Mouse (Mus musculus) liver, embryonic 11.5 days (tissue): ENCODE measurements around the gene Bcl3. TPM values are rescaled to one million over a fixed set of nuclear protein-coding genes. Genes with fewer than 3 reads are reported as not detected.
A peak's percentile ranks its signal among the peaks of the same experiment; 100 is the strongest.

Experiments
- ATAC-seq: fragments of 200-750 bp; cut with Nextera tagmentation; replicated peaks from 2 replicates; pipeline ENCODE4 v1.8.0; 2017; ENCODE audit warnings: moderate number of reproducible peaks, mild to moderate bottlenecking, moderate TSS enrichment, moderate library complexity; ENCODE audit not compliant: low FRiP score
- DNase-seq: peaks from one replicate; pipeline ENCODE4 v3.0.0-alpha.2; 2017; ENCODE audit warnings: low spot score
- H3K27ac ChIP-seq: fragments of 300-500 bp; sonication (generic); 2 replicates; pipeline ENCODE4 v1.5.1; 2014; ENCODE audit warnings: mild to moderate bottlenecking, low read depth, low read length, control low read depth
- H3K27me3 ChIP-seq: fragments of 300-500 bp; sonication (generic); replicated peaks from 2 replicates; pipeline ENCODE4 v1.6.1; 2014; ENCODE audit warnings: low read length, mixed read lengths; ENCODE audit not compliant: control insufficient read depth, insufficient read depth
- H3K36me3 ChIP-seq: fragments of 300-500 bp; sonication (generic); 2 replicates; pipeline ENCODE4 v1.6.1; 2014; ENCODE audit warnings: mild to moderate bottlenecking, low read length, moderate library complexity, mixed read lengths; ENCODE audit not compliant: control insufficient read depth, insufficient read depth
- H3K4me1 ChIP-seq: fragments of 300-500 bp; sonication (generic); replicated peaks from 2 replicates; pipeline ENCODE4 v1.6.1; 2014; ENCODE audit warnings: low read length, mixed read lengths; ENCODE audit not compliant: control insufficient read depth, insufficient read depth
- H3K4me2 ChIP-seq: fragments of 300-500 bp; sonication (generic); 2 replicates; pipeline ENCODE4 v1.6.1; 2014; ENCODE audit warnings: mild to moderate bottlenecking, control low read depth, moderate library complexity
- H3K4me3 ChIP-seq: fragments of 300-500 bp; sonication (generic); 2 replicates; pipeline ENCODE4 v1.5.1; 2014; ENCODE audit warnings: low read depth, low read length, control low read depth
- H3K9ac ChIP-seq: fragments of 300-500 bp; sonication (generic); 2 replicates; pipeline ENCODE4 v1.6.1; 2014; ENCODE audit warnings: low read depth, low read length, control low read depth
- H3K9me3 ChIP-seq: fragments of 300-500 bp; sonication (generic); 2 replicates; pipeline ENCODE4 v1.6.1; 2016; ENCODE audit warnings: low read length, inconsistent platforms, mixed read lengths; ENCODE audit not compliant: control insufficient read depth
- WGBS: fragments of 180-500 bp; shearing (Covaris S2); extraction: QIAGEN DNeasy Blood & Tissue Kit; methylation state at CpG from one replicate; pipeline ENCODE4 v1.1.7; 2014; 5-methylcytosine and 5-hydroxymethylcytosine counted together
- polyA plus RNA-seq: library from polyadenylated mRNA; unstranded; fragments of >200 nt; fragmentation: Nextera tagmentation; extraction: Ambion mirVana; gene quantifications from 2 replicates; pipeline ENCODE4 v1.2.1, GENCODE M21; 2014

The Bcl3 gene
- polyA plus RNA-seq, 1 experiment from 2014 or later: 5.4 TPM

DNA sequence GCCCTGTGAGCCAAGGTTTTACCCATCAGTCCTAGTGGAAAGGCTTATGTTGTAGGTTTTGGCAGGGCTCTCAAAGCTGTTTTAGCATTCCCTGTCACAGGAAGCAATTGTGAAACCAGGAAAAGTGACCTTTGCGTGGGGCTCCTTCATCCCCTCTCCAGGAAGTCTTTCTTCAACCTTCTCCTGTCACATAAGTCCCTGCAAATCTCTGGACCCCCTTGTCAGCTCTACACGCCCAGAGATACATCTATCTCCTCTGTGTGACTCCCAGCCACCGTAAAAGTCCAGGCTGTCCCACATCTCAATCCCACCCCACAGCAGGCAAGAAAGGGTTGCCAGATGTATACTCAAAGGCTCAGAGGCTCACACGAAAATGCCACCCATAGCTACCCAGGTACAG is 50.9 kb downstream of the Bcl3 start:
- Histone ChIP-seq H3K27me3 (peaks cover 34% of the 10 kb centered on the region), H3K4me3 (no peak overlapping the region), H3K9me3 (no peaks in the 10 kb centered on the region), H3K27ac (no peak overlapping the region), H3K4me1 (peaks cover 14% of the 10 kb centered on the region), H3K36me3 (no peaks in the 10 kb centered on the region), H3K9ac (no peak overlapping the region), H3K4me2 (no peak overlapping the region)
- DNase-seq: no peak
- 38% methylated on average over 4 of the region's 4 CpGs for WGBS
- no peak for ATAC-seq

DNA sequence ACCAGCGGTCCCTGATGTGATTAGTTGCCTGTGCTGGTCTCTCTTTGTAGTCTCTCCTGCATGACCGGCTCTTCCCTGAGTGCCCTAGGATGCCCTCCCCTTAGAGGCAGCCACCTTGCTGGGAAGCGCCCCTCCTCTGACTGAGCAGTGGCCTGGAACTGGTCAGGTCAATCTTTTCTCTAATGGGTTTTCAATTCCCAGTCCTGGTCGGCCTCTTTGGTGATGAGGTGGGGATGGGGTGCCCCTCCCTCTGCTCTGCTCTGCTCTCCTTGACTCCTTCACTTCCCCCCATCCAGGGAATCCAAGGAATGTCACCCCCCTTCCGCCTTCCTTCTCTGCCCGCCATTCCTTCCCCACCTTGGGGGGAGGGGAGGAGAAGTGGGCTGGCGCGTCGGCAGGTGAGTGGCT is 51.6 kb downstream of the Bcl3 start, which contains the start of gene Bcam:
Bcam (minus strand) TSS at position 33 of the 408 bp plus-strand sequence.
- Histone ChIP-seq H3K9me3 (no peaks in the 10 kb centered on the region), H3K9ac (peak within 1 kb of the TSS; percentile 49; the same call in 1 of the 2 replicates), H3K4me3 (peak within 1 kb of the TSS; percentile 50), H3K36me3 (no peaks in the 10 kb centered on the region), H3K27ac (no peak within 1 kb of the TSS), H3K4me2 (peak within 1 kb of the TSS; percentile 75), H3K4me1 (peaks cover 14% of the 10 kb centered on the region), H3K27me3 (peaks cover 34% of the 10 kb centered on the region)
- ATAC-seq (peak; percentile 10; the same call in 1 of the 2 replicates), DNase-seq (no peak)
- 5% methylated on average over 9 of the region's 9 CpGs for WGBS

DNA sequence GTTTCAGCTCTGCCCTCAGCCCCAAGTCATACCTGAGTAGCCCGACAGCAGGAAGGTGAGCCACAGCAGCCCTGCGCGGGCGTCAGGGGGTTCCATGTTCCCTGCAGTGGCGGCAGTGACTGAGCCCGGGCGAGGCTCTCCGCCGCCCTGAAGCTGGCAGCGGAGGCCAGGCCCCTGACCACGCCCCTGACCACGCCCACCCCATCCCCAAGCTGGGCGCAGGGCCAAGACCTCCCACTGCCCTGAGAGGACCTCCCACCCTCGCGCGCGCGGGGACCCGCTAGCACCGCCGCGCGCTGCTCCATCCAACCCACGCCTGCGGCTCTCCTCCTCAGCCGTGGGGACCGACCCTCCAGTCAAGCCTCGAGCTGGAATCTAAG is 52.2 kb downstream of the Bcl3 start:
- ATAC-seq (peak; percentile 74), DNase-seq (peak; percentile 86)
- Histone ChIP-seq H3K27me3 (peaks cover 34% of the 10 kb centered on the region), H3K4me2 (peak overlapping the region; percentile 75), H3K27ac (no peak overlapping the region), H3K9me3 (no peaks in the 10 kb centered on the region), H3K4me1 (peaks cover 14% of the 10 kb centered on the region), H3K36me3 (no peaks in the 10 kb centered on the region), H3K4me3 (peak overlapping the region; percentile 50), H3K9ac (peak overlapping the region; percentile 49; the same call in 1 of the 2 replicates)
- 1% methylated on average over 28 of the region's 28 CpGs for WGBS

- ATAC-seq: 0 out of 2 replicates have a peak, but pooled peaks have one; percentile 2
- peaks cover 34% of the 10 kb centered on the region for H3K27me3 ChIP-seq
Measured at GRCm38 (mm10) chr7:19769434-19770374, 52.9 kb downstream of the Bcl3 start.

GRCm38 (mm10) chr7:19769001-19769400 is 53.6 kb downstream of the Bcl3 start:
- DNase-seq (no peak), ATAC-seq (no peak)
- Histone ChIP-seq H3K27ac (no peak overlapping the region), H3K36me3 (0 out of 2 replicates have a peak, but pooled peaks cover 4% of the 10 kb centered on the region), H3K9me3 (no peaks in the 10 kb centered on the region), H3K9ac (no peak overlapping the region), H3K27me3 (peaks cover 34% of the 10 kb centered on the region), H3K4me2 (no peak overlapping the region), H3K4me3 (no peak overlapping the region), H3K4me1 (peaks cover 14% of the 10 kb centered on the region)
- 23% methylated on average over 4 of the region's 4 CpGs for WGBS

More at GRCm38 (mm10) chr7:19769434-19770374, 52.9 kb downstream of the Bcl3 start:
- no peak for DNase-seq
- 11% methylated on average over 16 of the region's 16 CpGs for WGBS
- H3K27ac ChIP-seq: no peak overlapping the region; the same call in 1 of the 2 replicates
- peak overlapping the region; percentile 75 for H3K4me2 ChIP-seq
- H3K4me3 ChIP-seq: peak overlapping the region; percentile 50
- H3K9me3 ChIP-seq: no peaks in the 10 kb centered on the region
- peak overlapping the region; percentile 49 for H3K9ac ChIP-seq
- H3K36me3 ChIP-seq: no peaks in the 10 kb centered on the region
- peaks cover 14% of the 10 kb centered on the region for H3K4me1 ChIP-seq

GRCm38 (mm10) chr7:19768251-19768650 is 54.3 kb downstream of the Bcl3 start:
- DNase-seq: no peak
- no peak for ATAC-seq
- peaks cover 14% of the 10 kb centered on the region for H3K4me1 ChIP-seq
- H3K27me3 ChIP-seq: peaks cover 34% of the 10 kb centered on the region
- WGBS: 66% methylated on average over 14 of the region's 14 CpGs
- H3K4me2 ChIP-seq: no peak overlapping the region
- no peaks in the 10 kb centered on the region for H3K9me3 ChIP-seq
- H3K4me3 ChIP-seq: no peak overlapping the region
- H3K27ac ChIP-seq: no peak overlapping the region
- H3K36me3 ChIP-seq: peaks cover 4% of the 10 kb centered on the region; the same call in 1 of the 2 replicates
- no peak overlapping the region for H3K9ac ChIP-seq

DNA sequence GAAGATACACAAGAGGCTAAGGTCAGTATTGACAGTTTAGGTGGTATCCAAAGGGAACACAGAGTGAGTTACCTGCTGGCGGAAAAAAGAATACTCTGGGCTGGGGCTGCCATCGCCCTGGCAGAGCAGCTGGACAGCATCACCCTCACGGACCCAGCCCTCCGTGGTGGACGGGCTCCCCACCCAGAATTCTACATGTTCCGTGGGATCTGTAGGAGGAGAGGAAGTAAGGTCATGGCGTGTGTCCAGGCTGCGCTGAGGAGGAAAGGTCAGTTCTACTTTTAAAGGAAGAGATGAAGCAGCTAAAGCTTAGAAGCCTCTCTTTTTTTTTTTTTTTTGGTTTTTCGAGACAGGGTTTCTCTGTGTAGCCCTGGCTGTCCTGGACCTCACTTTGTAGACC is 58.0 kb downstream of the Bcl3 start:
- ATAC-seq: no peak
- H3K9me3 ChIP-seq: no peaks in the 10 kb centered on the region

GRCm38 (mm10) chr7:19763829-19764477 is 58.6 kb downstream of the Bcl3 start:
- DNase-seq (no peak), ATAC-seq (no peak)
- Histone ChIP-seq H3K36me3 (peaks cover 4% of the 10 kb centered on the region; the same call in 1 of the 2 replicates), H3K4me3 (no peak overlapping the region), H3K4me1 (no peaks in the 10 kb centered on the region), H3K9me3 (no peaks in the 10 kb centered on the region), H3K9ac (no peak overlapping the region), H3K27ac (no peak overlapping the region), H3K4me2 (no peak overlapping the region), H3K27me3 (peaks cover under 1% of the 10 kb centered on the region; the same call in 1 of the 2 replicates)
- 74% methylated on average over 13 of the region's 13 CpGs for WGBS

More for the DNA sequence above, 58.0 kb downstream of the Bcl3 start:
- whole genome bisulfite sequencing: 84% methylated on average over 9 of the region's 9 CpGs
- Histone ChIP-seq H3K27me3 (peaks cover 7% of the 10 kb centered on the region), H3K9ac (no peak overlapping the region), H3K36me3 (peaks cover 4% of the 10 kb centered on the region; the same call in 1 of the 2 replicates), H3K4me1 (peaks cover 2% of the 10 kb centered on the region), H3K4me3 (no peak overlapping the region), H3K4me2 (no peak overlapping the region), H3K27ac (no peak overlapping the region)
- no peak for DNase-seq
